Mouse (Mus musculus): ENCODE measurements around the gene Scimp. TPM values are rescaled to one million over a fixed set of nuclear protein-coding genes. Genes with fewer than 3 reads are reported as not detected.
A peak's percentile ranks its signal among the peaks of the same experiment; 100 is the strongest.

Scimp gene
- total RNA-seq (2021): not detected

DNA sequence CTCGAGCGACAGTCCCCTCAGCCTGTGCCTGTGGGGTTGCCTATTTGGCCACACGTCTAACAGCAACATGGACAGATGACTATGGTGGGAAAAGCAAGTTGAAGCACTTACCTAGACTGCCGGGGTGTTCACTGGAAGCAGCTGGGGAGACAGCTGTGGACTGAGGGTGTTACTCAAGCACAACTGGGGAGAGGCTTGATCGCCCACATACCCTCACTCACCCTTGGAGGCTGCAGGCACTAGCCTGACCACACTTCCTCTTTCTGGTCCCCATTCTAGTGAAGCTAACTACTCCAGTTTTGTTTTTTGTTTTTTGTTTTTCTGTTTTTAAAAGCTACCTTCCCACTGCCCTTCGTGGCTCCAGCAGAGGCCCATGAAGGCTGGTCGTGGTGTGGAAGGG lies at the start of gene Scimp:
Gene Scimp (minus strand): TSS at position 222 of the 400 bp plus-strand sequence.
- no peak for DNase-seq (ENCODE audit: extremely low spot score in 1 of 2, low spot score in 1 of 2)

DNA sequence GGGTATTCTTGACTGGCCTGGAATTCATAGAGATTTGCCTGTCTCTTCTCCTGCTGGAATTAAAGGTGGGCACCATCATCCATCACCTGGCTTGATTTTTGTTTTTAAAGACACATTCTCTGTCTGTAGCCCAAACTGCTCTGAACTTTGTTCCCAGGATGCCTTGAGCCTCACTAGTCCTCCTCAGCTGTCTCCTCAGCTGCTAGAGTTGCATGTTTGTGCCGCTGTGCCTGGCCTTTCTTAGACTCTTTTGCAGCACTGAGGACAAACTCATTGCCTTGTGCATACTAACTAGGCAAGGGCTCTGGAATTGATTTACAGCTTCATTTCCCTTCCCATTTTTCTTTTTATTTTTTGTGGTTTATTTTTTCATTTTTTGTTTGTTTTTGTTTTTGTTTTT lies 48.0 kb upstream of the Scimp start:
- no peak for DNase-seq (ENCODE audit: extremely low spot score in 1 of 2, low spot score in 1 of 2)

DNA sequence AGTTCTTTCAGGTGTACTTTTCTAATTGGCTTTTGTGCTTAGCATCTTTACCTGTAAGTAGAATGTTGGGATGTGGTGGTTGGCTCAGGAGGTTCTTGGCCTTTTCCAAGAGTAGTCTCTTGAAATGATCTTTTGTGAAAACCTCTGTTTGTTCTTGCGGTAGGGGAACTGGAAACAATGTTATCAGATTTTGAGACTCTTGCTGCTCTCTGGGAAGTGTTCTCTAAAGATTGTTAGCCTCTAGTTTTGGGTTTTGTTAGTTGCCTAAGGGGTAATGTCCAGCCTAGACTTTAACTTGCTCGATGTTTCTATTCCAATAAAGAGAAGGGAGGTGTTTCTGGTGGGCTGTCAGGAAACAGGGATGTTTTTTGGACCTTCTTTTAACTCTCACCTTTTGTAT lies 33.6 kb upstream of the Scimp start:
- DNase-seq (ENCODE audit: extremely low spot score in 1 of 2, low spot score in 1 of 2): no peak

DNA sequence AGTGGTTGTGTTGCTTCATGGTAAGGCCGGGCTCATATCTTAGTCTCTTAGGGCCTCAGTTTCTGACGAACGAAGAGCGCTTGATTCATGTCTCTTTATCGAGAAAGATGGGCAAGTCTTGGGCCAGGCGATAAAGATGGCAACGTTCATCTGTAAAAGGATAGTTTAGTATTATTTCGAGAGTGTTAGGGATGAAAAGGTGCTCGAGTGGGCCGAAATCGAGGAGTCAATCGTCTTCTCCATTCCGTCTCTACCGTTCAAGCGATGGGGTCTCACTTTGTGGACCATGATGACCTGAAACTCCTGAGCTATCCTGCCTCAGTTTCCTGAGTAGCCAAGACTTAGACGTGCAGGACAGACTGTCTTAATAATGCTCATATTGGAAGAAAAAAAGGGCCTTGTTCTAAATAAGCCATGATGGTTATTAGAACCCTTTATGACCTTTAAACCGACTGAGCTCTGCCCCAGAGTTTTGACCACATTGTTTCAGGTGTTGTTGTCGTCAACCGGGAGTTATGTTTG lies 33.1 kb upstream of the Scimp start:
- DNase-seq (ENCODE audit: extremely low spot score in 1 of 2, low spot score in 1 of 2): no peak

DNA sequence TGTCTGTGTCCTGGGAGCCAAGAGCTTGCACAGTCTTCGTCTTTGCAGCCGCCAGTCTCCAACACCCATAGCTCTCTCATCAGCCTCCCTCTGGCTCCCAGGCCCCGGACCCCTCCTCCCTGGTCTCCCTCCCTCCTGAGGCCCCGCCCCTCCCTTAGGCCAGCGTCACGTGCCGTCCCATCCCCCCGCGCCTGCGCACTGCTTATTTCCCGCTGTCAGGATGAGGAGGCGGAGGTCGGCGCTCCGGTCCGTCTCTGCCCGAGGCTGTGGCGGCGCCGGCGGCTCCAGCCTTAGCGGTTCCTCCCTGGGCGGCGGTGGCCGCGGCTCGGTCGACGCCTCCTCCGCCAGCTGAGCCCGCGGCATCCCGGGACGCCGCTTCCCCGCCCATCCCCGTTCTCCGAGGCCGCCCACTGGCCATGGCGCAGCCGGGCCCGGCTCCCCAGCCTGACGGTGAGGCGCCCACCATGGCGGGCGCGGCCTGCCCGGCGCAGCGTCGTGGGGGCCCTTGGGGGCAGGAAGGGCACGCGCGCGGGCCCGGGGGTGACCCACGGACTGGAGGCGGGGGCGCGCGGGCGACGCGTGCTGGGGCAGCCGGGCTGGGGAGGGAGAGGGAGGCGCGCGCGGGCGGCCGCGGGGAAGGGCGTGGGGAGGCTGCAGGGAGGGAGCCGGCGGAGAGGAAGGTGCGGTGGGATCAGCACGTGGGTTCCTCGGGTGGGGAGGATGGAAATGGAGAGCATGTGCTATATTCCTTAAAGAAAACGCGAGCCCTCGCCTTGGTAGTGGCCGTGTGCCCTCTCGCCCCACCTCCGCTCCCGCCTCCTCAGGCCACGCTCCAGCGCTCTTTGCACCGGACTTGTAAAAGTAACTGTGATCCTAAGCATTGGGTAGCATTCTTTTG lies 32.4 kb upstream of the Scimp start, which contains the start of gene Rabep1:
Gene Rabep1 (plus strand): TSS at position 220 of the 898 bp plus-strand sequence.
- peak; percentile 94 to 98 for DNase-seq (ENCODE audit: extremely low spot score in 1 of 2, low spot score in 1 of 2)

DNA sequence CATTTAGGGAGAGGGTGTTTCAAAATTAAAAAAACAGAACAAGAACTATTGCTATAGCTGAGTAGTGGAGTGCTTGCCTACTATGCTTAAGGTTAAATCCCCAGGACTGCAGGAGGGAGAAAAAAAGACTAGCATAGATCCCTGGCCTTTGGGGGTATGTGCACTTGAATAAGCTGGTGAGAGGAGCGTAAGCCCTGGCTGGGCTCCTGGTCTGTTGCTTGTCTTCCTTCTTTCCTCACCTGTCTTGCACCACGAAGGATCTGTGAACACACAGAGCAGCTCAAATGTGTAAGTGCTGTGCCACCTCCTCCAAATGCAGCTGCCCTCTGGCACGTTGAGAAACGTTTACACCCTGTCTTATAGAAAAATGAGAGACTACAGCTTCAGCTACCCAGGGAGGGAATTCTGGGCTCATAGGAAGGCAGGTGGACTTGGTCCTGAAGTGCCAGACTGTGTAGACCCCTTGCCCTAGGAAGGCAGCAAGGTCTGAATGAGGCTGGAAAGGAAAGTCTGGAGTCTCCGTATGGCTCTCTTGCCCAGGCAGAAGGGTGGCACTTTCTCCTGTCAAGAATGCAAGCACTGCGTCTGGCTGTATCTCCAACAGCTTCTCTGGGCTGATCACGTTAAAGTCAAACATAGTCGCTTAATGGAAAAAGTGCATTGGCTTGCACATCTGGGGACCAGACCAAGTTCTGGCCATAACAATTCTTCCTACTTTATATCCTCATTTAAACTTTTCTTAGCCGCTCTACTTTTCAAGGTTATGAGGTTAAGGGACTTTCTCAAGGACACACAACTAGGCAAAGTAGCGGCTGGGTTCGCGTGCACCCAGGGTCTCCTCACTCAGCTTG lies 31.5 kb upstream of the Scimp start:
- DNase-seq (ENCODE audit: extremely low spot score in 1 of 2, low spot score in 1 of 2): no peak

DNA sequence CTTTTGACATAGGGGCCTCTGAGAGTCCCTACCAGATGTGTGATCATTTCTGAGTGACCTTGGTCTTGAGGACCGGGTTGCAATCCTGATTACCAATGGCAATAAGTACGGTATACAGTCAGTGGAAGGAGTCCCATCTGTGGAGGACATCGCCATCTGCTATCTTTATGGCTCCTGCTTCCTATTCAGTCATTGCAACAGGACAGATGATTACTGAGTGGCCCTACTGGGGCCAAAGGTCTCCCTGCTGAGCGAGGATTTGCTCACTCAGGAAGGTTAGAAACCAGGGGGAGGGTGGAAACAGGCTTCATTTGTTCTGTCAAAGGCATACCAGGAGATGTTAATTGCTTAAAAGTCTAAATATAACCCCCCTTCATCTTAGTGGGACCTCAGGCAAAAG lies 30.6 kb upstream of the Scimp start:
- no peak for DNase-seq (ENCODE audit: extremely low spot score in 1 of 2, low spot score in 1 of 2)

DNA sequence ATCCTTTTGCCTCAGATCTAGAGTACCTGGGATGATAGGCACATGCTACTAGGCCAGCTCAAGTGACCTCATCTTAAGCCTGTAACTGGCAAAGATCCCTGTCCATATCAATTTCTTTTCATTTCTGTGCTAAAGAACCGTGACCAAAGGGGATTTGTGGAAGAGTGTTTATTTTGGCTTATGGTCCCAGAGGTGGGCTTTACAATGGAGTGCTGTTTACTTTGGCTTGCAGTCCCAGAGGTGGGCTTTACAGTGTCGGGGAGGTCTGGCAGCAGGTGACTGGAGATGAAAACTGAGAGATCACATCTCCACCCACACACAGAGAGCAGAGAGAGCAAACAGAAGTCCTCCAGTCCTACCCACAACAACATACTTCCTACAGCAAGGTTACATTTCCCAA lies 26.2 kb upstream of the Scimp start:
- DNase-seq (ENCODE audit: extremely low spot score in 1 of 2, low spot score in 1 of 2): no peak

DNA sequence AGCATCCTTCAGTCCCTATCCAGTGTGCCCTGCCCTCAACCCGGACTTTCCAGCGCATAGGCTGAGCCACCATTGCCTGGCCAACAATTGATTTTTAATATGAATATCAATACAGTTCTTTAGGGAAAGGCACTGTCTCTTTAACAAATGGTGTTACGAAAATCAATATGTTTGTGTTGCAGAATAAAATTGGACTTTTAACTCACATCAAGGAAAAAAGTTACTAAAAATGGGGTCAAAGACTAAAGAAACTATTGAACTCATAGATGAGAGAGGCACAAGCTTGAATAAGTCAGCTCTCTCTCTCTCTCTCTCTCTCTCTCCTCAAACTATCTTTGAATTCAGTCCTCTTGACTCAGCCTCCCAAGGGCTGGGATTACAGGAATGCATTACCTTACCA lies 24.6 kb upstream of the Scimp start:
- DNase-seq (ENCODE audit: extremely low spot score in 1 of 2, low spot score in 1 of 2): no peak

DNA sequence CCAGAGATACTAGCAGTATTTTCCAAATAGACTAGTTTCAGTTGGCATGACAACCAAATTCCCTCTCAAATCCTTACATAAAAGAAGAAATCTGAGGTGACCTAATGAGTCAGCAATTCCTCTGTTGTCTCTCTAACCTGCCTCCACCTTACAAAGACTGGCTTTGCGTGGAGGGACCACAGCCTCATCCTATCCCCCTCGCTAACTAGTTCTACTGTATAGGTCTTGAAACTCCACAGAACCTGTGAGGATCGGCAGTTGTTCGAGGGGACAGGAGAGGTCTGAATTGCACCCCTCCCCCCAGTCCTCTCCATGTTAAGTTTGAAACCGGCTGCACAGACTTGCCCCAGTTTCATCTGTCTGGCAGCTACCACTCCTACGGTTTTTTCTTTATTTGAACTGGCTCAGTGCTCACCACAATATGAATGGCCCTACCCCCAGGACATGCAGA lies 23.0 kb upstream of the Scimp start:
- DNase-seq (ENCODE audit: extremely low spot score in 1 of 2, low spot score in 1 of 2): no peak

DNA sequence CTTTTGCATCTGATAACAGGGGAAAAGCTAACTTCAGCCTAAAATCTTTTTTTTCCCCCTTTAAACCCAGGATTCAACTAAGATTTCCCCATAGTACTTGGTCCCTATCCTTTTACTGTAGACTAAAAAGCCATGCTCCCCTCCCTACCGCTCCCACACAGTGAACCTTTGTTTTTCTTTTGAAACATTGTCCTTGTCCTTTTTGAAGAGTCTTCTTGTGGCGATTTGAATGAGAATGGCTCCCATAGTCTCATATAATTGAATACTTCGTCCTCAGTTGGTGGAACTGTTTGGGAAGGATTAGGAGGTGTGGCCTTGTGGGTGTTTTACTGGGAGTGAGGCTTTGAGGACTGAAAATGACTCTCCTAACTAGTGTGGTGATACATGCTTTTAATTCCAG lies 21.4 kb upstream of the Scimp start:
- DNase-seq (ENCODE audit: extremely low spot score in 1 of 2, low spot score in 1 of 2): no peak

DNA sequence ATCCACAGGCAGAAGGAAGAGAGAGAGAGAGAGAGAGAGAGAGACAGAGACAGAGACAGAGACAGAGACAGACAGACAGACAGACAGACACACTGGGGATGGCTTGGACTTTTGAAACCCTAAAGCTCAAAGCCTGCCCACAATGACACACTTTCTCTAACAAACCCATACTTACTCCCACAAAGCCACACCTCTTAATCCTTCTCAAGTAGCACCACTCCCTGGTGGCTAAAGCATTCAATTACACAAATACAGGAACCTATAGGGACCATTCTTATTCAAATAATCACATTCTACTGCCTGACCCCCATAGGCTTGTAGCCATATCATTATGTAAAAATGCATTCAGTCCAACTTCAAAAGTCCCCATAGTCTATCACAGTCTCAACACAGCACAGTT lies 21.0 kb upstream of the Scimp start:
- no peak for DNase-seq (ENCODE audit: extremely low spot score in 1 of 2, low spot score in 1 of 2)

DNA sequence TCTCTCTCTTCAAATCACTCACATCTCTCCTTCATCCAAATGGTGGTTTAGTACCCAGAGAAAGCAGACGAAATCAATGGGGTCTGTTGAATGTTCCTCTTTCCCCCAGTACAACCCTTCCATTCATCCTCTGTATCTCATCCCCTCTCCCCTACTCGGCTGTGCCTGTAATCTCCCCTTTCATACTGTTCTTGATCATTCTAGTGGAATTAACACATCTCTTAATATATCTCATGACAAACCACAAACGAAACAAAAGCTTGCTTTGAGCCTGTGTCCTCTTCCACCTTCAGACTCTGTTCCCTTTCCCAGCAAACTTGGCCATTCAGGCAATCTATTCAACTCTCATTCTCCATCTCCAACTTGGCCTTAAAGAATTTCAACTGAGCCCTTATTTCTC lies 18.8 kb upstream of the Scimp start:
- DNase-seq (ENCODE audit: extremely low spot score in 1 of 2, low spot score in 1 of 2): no peak

DNA sequence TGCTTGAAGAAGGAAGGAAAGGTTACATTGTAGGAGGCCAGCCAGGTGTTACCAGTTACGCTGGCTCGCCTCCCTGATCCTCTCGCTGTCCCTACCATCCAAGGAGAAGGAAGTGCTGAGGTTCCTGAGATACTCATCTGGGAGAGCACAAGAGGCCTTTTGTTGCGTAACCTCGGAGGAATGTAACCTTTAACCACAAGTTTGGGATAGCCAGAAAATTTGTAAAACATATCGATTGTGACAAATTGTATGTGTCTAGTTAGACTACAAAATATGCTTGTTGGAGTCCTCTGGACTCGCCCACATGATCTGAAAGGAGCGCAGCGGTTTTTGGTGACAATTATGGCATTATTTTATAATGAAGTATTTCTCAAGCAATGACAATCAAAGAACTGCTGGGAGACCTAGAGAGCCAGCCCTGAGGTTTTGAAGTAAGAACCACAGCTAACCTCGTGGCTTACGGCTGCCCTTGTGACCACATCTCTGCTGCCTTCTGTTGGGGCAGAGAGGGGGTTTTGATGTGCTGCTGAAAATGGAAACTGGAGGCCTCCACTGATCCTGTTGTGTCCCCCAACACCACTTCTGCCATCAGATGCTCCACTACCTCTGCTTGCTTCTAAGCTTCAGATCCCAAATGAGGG lies 16.7 kb upstream of the Scimp start:
- no peak for DNase-seq (ENCODE audit: extremely low spot score in 1 of 2, low spot score in 1 of 2)

DNA sequence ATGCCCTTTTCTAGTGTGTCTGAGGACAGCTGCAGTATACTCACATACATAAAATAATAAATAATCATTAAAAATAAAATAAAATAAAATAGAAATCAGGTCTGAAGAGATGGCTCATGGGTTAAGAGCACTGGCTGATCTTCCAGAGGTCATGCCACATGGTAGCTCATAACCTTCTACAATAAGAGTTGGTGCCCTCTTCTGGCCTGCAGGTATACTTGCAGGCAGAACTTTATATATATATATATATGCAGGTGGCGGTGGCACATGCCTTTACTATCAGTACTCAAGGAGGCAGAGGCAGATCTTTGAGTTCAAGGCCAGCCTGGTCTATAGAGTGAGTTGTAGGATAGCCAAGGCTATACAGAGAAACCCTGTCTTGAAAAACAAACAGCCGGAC lies 13.8 kb upstream of the Scimp start:
- DNase-seq (ENCODE audit: extremely low spot score in 1 of 2, low spot score in 1 of 2): no peak

DNA sequence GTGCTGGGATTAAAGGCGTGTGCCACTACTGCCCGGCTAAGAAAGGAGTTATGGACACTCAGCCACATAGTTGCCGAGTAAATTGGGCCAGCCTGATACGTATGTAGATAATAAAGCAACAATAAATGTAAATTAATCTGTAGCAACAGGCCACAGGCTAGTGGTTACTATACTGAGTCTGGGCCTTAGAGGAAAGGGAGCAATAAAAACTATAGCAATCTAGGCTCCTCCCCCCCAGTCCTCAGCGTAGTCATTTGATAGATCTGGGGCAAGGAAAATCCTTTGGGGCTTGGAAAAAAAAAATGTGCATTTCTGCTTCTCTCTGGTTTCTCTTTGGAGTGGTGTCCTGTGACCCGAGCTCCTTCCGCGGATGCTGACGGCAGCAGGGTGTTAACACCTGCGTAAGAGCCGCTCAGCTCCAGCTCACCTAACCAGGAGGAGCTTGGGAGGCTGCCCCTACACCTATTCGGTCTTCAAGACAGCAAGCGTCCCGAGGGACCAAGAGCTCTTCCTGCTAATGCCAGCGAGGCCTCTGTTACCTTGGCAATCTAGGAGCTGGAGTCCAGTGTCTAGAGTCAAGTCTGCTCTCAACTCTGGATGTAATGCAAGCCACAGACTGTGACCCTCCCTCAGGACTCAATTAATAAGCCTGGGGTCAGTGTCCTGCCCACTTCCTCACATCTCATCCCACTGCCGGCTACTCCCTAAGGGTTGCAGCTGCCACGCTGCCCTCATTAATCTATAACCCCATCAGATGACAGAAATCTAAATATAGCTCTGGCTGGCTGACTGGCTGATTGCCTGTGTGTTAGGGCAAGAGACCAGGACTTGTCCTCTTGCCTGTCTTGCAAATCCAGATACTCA lies 9.6 kb upstream of the Scimp start:
- no peak for DNase-seq (ENCODE audit: extremely low spot score in 1 of 2, low spot score in 1 of 2)

DNA sequence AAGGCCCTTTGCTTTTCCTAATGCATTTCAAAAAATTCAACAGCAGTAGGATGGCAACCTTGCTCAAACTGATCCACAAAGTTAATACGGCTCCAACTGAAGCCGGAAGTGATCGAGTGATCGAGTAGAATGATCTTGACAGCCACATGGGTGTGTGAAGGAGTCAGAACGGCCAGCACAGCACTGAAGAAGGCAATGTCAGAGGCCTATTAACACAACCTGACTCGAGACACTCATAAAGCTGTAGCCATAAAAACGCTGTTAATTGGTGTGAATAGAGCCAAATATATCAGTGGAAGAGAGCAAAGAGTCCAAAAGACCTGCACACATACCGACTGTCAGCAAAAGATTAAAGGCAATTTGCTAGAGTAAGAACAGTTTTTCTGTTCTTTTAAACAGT lies 7.7 kb upstream of the Scimp start:
- DNase-seq (ENCODE audit: extremely low spot score in 1 of 2, low spot score in 1 of 2): no peak

DNA sequence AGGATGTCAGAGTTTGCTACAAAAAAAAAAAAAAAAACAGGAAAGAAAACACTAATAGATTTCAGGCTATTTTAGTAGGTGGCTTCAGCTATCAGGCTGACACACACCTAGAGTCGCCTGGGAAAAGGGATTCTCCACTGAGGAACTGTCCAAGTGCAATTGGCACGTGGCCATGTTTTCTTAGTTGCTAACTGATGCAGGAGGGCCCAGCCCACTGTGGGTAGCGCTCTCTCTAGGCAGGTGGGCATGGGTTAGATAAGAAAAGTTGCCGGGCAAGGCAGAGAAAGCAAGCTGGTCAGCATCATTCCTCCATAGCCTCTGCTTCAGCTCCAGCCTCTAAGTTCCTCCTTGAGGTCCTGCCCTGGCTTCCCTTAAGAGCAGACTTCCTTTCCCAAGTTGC lies 4.4 kb upstream of the Scimp start:
- DNase-seq (ENCODE audit: extremely low spot score in 1 of 2, low spot score in 1 of 2): no peak

DNA sequence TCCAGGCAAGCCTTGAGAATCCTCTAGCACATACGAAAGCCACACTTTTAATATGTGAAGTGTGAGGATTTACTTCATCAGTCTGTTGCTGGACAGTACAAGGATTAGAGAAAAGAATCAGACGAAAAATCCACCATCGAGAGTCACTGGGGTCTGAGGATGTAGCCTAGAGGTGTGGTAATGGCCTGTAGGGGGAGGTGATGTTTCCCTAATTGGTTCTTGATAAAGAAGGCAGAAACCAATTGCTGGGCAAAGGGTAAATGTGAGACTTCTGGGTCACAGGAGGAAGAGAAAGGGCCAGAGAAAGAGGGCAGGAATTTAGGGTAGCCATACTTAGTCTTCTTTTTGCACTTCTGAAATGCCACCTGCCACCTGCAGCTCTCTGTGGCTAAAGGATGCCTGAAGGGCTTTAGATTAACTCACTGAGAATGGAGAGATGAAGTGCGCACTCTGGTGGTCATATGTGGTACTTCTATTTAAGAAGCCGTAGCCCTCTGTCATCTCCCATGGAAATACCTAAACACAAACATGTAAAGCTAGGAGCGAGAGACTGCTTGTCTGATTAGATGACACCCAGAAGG lies 3.2 kb upstream of the Scimp start:
- peak; percentile 23 to 61 for DNase-seq (ENCODE audit: extremely low spot score in 1 of 2, low spot score in 1 of 2)
